Mouse (Mus musculus) left cerebral cortex, adult 11 months (tissue): ENCODE results near the gene Cmklr1.

Experiments
- DNase-seq: peaks from one replicate; pipeline ENCODE4 v3.0.0; 2022; ENCODE audit warnings: low spot score

Gene Cmklr1

GRCm38 (mm10) chr5:113620130-113620716 lies 30.0 kb downstream of the Cmklr1 start:
- no peak for DNase-seq

- DNase-seq = no peak
Observed at GRCm38 (mm10) chr5:113619151-113619550, 31.1 kb downstream of the Cmklr1 start.

- no peak for DNase-seq
Observed at GRCm38 (mm10) chr5:113618716-113619115, 31.5 kb downstream of the Cmklr1 start.

- DNase-seq = no peak
Observed at GRCm38 (mm10) chr5:113611771-113612233, 38.4 kb downstream of the Cmklr1 start.

- no peak for DNase-seq
Observed at GRCm38 (mm10) chr5:113611131-113611530, 39.1 kb downstream of the Cmklr1 start.

GRCm38 (mm10) chr5:113610490-113610889 lies 39.7 kb downstream of the Cmklr1 start:
- no peak for DNase-seq

GRCm38 (mm10) chr5:113609891-113610290 lies 40.3 kb downstream of the Cmklr1 start:
- no peak for DNase-seq

- no peak for DNase-seq
Observed at GRCm38 (mm10) chr5:113608511-113608910, 41.7 kb downstream of the Cmklr1 start.

- no peak for DNase-seq
Observed at GRCm38 (mm10) chr5:113607941-113608431, 42.2 kb downstream of the Cmklr1 start.

GRCm38 (mm10) chr5:113606961-113607785 lies 43.1 kb downstream of the Cmklr1 start:
- DNase-seq = no peak

GRCm38 (mm10) chr5:113606121-113606520 lies 44.1 kb downstream of the Cmklr1 start:
- DNase-seq = no peak

- DNase-seq = no peak
Observed at GRCm38 (mm10) chr5:113604758-113605157, 45.5 kb downstream of the Cmklr1 start.

GRCm38 (mm10) chr5:113603471-113603870 lies 46.8 kb downstream of the Cmklr1 start:
- no peak for DNase-seq

- DNase-seq = no peak
Observed at GRCm38 (mm10) chr5:113600803-113601202, 49.4 kb downstream of the Cmklr1 start.

GRCm38 (mm10) chr5:113600181-113600580 lies 50.0 kb downstream of the Cmklr1 start:
- no peak for DNase-seq

- DNase-seq = no peak
Observed at GRCm38 (mm10) chr5:113596780-113597353, 53.4 kb downstream of the Cmklr1 start.

- no peak for DNase-seq
Observed at GRCm38 (mm10) chr5:113596252-113596651, 54.0 kb downstream of the Cmklr1 start.

- no peak for DNase-seq
Observed at GRCm38 (mm10) chr5:113593911-113594705, 56.1 kb downstream of the Cmklr1 start.

- DNase-seq = peak; percentile 86
Observed at GRCm38 (mm10) chr5:113591751-113592230, 58.4 kb downstream of the Cmklr1 start.

GRCm38 (mm10) chr5:113591166-113591565 lies 59.1 kb downstream of the Cmklr1 start:
- DNase-seq = no peak

GRCm38 (mm10) chr5:113590010-113590640 lies 60.1 kb downstream of the Cmklr1 start:
- DNase-seq = no peak
